ENCODE assay signal across 8 mouse cellular contexts in genomic region chr5:66259000-66259399, GRCm38 (mm10). TPM values are rescaled to one million over a fixed set of nuclear protein-coding genes. Genes with fewer than 3 reads are reported as not detected.
"Had no signal": no experiment of that assay in that cellular context is flagged by ENCODE, and none has a peak within 500 bp of the region (broad histone marks: within the 10 kb centered on the region; RNA-seq: fewer than 3 reads in every experiment).

No protein-coding gene starts in this region.

- H3K9ac ChIP-seq: liver, embryonic 15.5 days had no signal

- H3K27me3 ChIP-seq: neural tube, embryonic 12.5 days had no signal

- H3K27ac ChIP-seq: kidney, embryonic 15.5 days; liver, embryonic 15.5 days; neural tube, embryonic 12.5 days had no signal

- H3K36me3 ChIP-seq: kidney, embryonic 15.5 days; limb, embryonic 10.5 days; liver, embryonic 15.5 days; neural tube, embryonic 12.5 days had no signal

- H3K4me1 ChIP-seq: liver, embryonic 15.5 days had no signal

- H3K9me3 ChIP-seq: kidney, embryonic 15.5 days; limb, embryonic 10.5 days; liver, embryonic 15.5 days; neural tube, embryonic 12.5 days had no signal

RNA-seq across cellular contexts. Expression of gene Nsun7, which starts 0.7 kb away (rescaled TPM):
- total RNA-seq: megakaryocyte progenitor cell, adult 5-6 weeks; neutrophil, adult 5-6 weeks had no signal
- polyA plus RNA-seq: large intestine, adult 2 months; liver, embryonic 11.5 days; liver, embryonic 15.5 days had no signal
